Mouse (Mus musculus): ENCODE results near the gene Pacs1.

- TF ChIP-seq CTCF (IDR thresholded peaks at IDR 0.05; ENCODE audit: low read depth) (no peak), EP300 (IDR thresholded peaks at IDR 0.05; ENCODE audit: low read depth) (no peak)
Measured at GRCm38 (mm10) chr19:5230110-5230509, 42.8 kb downstream of the Pacs1 start.
